Mouse (Mus musculus): ENCODE measurements at regions not wholly inside any gene's neighbourhood (a gene's known extent, or its start where the extent isn't known, plus 50 kb on each side); places are given as distances from the start of the nearest gene placed in this dataset.
A peak's percentile ranks its signal among the peaks of the same experiment; 100 is the strongest.

DNA sequence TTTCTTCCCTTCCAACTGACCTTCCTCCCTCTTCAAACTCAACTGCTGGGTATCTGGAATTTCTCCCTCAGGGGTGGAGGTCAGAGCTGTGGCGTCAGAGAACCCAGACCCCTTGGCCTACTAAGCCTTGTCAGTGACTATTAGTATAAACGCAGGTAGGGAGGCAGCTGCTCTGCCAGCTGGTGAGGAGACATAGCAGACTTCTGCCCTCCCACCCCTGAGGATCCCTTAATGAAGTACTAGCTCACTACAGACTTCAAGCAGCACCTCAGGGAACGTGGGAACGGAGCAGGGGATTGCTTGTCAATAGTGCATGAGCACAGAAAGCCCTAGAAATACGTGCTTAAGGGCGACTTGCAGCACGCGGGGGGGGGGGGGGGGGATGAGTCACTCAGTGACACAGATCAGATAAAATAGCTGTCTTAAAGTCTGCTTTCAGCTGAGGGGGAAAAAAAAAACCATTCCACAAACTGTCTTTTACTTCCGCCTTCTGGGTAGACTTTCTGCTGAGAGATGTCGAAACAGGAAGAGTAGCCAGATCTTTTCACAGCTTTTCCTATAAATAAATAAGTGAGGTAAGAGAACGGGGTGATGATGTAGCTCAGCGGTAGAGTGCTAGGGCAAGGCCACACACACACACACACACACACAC, 144.1 kb downstream of the Basp1 start:
- no peak overlapping the region for H3K4me3 ChIP-seq (ENCODE audit: low read depth, low read length)
- H3K9me3 ChIP-seq (replicated peaks; ENCODE audit: control insufficient read depth, low read length, poor library complexity, severe bottlenecking) = no peaks in the 10 kb centered on the region
- 51% methylated on average over 10 of the region's 12 CpGs for WGBS
- H3K9ac ChIP-seq (ENCODE audit: low read depth, low read length) = no peak overlapping the region
- no peak for ATAC-seq
- peaks cover 2% of the 10 kb centered on the region; the same call in 1 of the 2 replicates for H3K4me1 ChIP-seq (ENCODE audit: control insufficient read depth, insufficient read depth, low read length)
- no peaks in the 10 kb centered on the region for H3K27me3 ChIP-seq (ENCODE audit: control insufficient read depth, insufficient read depth, low read depth, low read length)
- no peak overlapping the region for H3K27ac ChIP-seq (ENCODE audit: low read length)
- no peak overlapping the region for H3K4me2 ChIP-seq (ENCODE audit: low read length)
- no peaks in the 10 kb centered on the region for H3K36me3 ChIP-seq (ENCODE audit: control insufficient read depth, insufficient read depth, low read length)

DNA sequence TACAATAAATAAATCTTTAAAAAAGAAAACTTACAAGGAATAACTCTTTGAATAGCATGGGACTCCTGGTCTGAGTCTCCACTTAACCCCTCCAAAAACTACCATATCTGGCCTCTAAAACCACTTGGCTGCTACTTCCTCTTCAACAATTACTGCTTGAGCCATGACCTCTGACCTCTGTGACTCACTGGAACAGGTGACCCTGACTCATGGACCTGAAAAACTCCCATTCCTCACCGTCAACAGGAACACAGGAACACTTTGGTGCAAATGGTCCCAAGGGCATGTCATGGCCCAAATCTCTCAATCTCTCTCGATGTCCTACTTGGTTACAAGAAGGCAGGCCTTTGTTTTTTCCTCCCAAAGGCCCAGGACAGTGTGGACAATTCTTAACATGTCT, 145.1 kb downstream of the Basp1 start:
- ATAC-seq = no peak
- Histone ChIP-seq H3K4me3 (ENCODE audit: low read depth, low read length) (no peak overlapping the region), H3K4me2 (ENCODE audit: low read length) (no peak overlapping the region), H3K4me1 (ENCODE audit: control insufficient read depth, insufficient read depth, low read length) (peaks cover 2% of the 10 kb centered on the region; the same call in 1 of the 2 replicates), H3K36me3 (ENCODE audit: control insufficient read depth, insufficient read depth, low read length) (no peaks in the 10 kb centered on the region), H3K9me3 (replicated peaks; ENCODE audit: control insufficient read depth, low read length, poor library complexity, severe bottlenecking) (no peaks in the 10 kb centered on the region), H3K9ac (ENCODE audit: low read depth, low read length) (no peak overlapping the region), H3K27me3 (ENCODE audit: control insufficient read depth, insufficient read depth, low read depth, low read length) (no peaks in the 10 kb centered on the region), H3K27ac (ENCODE audit: low read length) (no peak overlapping the region)
- 88% methylated on average over 2 of the region's 2 CpGs for WGBS

DNA sequence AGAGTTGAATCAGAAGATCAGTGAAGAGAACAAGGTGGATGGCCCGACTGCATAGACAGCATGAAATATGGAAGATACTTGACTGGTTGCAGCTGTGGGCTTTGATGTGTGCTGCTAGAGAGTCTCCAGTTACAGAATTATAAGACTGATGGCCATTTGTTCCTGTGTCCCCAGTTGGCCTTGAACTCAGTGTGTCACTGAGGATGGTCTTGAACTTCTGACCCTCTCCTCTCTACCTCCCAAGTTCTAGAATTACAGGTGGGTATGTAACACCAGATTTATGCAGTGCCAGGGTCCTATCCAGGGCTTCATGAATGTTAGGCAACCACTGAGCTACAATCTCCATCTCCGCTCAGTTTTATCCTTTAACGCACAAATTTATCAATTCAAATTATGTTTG, 146.1 kb downstream of the Basp1 start:
- H3K9ac ChIP-seq (ENCODE audit: low read depth, low read length) = no peak overlapping the region
- no peak for ATAC-seq
- peaks cover 2% of the 10 kb centered on the region; the same call in 1 of the 2 replicates for H3K4me1 ChIP-seq (ENCODE audit: control insufficient read depth, insufficient read depth, low read length)
- H3K27me3 ChIP-seq (ENCODE audit: control insufficient read depth, insufficient read depth, low read depth, low read length) = no peaks in the 10 kb centered on the region
- no peak overlapping the region for H3K4me3 ChIP-seq (ENCODE audit: low read depth, low read length)
- 95% methylated on average over 3 of the region's 3 CpGs for WGBS
- H3K9me3 ChIP-seq (replicated peaks; ENCODE audit: control insufficient read depth, low read length, poor library complexity, severe bottlenecking) = no peaks in the 10 kb centered on the region
- H3K36me3 ChIP-seq (ENCODE audit: control insufficient read depth, insufficient read depth, low read length) = no peaks in the 10 kb centered on the region
- H3K4me2 ChIP-seq (ENCODE audit: low read length) = no peak overlapping the region
- no peak overlapping the region for H3K27ac ChIP-seq (ENCODE audit: low read length)

DNA sequence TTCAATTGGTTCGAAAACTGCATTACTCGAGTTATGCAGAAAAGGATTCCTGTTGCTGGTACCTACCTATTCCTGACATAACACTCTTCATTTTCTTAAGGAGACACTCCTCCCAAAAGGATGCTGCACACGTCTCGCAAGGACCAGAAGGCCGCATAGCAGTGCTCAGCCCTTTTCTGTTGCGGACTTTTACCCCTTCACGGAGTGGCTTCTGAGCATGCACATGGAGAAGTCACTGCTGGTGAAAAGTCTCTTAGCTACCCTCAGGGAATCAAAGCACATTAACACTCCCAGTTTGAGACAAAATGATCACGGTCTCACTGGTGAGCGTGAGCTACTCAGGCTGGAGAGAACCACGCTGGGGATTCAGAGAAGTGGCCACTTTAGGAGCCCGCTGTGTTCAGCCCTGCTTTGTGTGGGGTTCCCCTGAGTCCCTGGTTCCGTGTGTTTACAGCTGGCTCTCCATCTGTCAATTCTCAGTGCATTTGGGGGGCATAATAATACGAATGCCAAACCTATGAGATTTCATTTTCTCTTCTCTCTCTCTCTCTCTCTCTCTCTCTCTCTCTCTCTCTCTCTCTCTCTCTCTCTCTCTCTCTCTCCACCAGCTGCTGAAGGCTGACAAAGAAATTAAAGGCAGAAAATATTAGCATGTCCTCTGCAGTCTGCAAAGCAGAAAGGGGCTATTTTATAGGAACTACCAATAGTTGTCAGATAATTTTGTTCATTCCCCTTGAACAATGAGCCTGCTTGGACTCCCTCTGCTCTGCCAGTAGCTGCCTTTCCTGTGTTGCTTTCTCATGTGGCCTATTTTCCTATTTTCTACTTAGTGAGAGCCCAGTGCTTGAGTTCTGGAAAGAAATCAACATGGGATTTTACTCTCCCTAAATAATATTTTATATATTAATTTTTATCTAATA, 160.7 kb downstream of the Basp1 start:
- Histone ChIP-seq H3K4me2 (ENCODE audit: low read length) (0 out of 2 replicates have a peak overlapping the region, but pooled peaks have one; percentile 2), H3K9me3 (replicated peaks; ENCODE audit: control insufficient read depth, low read length, poor library complexity, severe bottlenecking) (no peaks in the 10 kb centered on the region), H3K4me3 (ENCODE audit: low read depth, low read length) (no peak overlapping the region), H3K4me1 (ENCODE audit: control insufficient read depth, insufficient read depth, low read length) (no peaks in the 10 kb centered on the region), H3K27ac (ENCODE audit: low read length) (no peak overlapping the region), H3K9ac (ENCODE audit: low read depth, low read length) (no peak overlapping the region), H3K36me3 (ENCODE audit: control insufficient read depth, insufficient read depth, low read length) (no peaks in the 10 kb centered on the region), H3K27me3 (ENCODE audit: control insufficient read depth, insufficient read depth, low read depth, low read length) (no peaks in the 10 kb centered on the region)
- 43% methylated on average over 13 of the region's 13 CpGs for WGBS
- peak; percentile 70 for ATAC-seq

DNA sequence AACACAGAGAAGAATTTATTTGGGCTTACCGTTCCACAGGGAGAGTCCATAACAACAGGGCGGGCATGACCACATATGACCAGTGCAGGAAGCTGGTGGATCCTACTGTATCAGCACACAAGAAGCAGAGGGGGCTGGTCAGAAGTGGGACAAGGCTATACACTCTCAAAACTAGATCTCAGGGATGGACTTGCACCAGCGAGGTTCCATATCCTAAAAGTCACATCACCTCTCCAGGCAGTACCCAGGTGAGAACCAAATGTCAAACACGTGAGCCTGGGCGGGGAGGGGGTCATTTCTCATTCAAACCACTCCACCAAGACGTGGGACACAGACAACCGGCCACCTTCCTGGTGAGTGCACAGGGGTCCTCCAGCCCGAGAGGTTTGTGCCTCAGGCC, 167.9 kb downstream of the Basp1 start:
- no peaks in the 10 kb centered on the region for H3K27me3 ChIP-seq (ENCODE audit: control insufficient read depth, insufficient read depth, low read depth, low read length)
- ATAC-seq = no peak
- H3K27ac ChIP-seq (ENCODE audit: low read length) = no peak overlapping the region
- no peaks in the 10 kb centered on the region for H3K4me1 ChIP-seq (ENCODE audit: control insufficient read depth, insufficient read depth, low read length)
- H3K9ac ChIP-seq (ENCODE audit: low read depth, low read length) = no peak overlapping the region
- no peaks in the 10 kb centered on the region for H3K36me3 ChIP-seq (ENCODE audit: control insufficient read depth, insufficient read depth, low read length)
- no peak overlapping the region for H3K4me3 ChIP-seq (ENCODE audit: low read depth, low read length)
- WGBS = 92% methylated on average over 8 of the region's 8 CpGs
- H3K4me2 ChIP-seq (ENCODE audit: low read length) = no peak overlapping the region
- H3K9me3 ChIP-seq (replicated peaks; ENCODE audit: control insufficient read depth, low read length, poor library complexity, severe bottlenecking) = no peaks in the 10 kb centered on the region

DNA sequence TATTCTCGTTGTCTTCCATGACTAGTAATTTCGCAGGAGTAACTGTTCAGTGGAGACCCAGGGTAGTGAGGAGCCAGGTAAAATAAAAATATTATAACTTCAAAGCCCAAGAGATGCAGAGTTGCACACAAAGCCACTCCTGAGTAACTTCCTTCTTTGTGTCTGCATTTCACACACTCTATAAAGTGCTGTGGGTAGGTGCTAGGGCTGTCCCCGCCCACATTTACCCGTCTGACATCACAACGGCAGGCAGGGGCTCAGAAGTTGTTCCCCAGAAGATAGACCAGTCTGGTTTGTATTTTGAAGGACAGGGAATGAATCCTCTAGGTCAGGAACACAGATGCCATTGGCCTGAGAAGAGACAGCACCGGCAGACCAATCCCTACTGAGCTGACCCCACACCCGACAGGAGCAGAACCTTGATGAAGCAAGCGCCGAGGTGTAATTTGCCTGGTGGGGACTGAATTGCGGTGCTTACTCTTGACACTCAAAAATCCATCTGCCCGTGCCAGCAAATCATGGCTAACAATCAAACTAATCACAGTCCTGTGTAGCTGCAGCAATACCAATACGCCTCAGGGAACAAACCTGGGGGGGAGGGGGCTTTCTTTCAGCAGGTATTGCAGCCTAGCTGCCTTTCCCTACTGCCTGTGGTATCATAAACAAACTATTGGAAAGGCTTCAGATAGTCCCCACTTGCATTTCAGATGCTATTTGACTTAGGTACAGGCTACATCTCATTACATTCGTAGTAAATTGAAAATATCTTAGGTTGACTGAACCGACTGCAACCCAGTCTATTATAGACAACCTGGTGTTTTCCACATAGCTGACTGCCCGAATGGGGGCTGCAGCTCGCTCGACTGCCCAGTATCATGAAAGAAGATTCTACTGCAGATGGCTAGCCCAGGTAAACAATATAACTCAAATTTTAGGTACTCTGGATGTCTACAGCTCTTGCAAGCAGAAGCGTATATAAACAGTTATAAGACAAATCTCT, 175.6 kb downstream of the Basp1 start:
- 76% methylated on average over 18 of the region's 18 CpGs for WGBS

DNA sequence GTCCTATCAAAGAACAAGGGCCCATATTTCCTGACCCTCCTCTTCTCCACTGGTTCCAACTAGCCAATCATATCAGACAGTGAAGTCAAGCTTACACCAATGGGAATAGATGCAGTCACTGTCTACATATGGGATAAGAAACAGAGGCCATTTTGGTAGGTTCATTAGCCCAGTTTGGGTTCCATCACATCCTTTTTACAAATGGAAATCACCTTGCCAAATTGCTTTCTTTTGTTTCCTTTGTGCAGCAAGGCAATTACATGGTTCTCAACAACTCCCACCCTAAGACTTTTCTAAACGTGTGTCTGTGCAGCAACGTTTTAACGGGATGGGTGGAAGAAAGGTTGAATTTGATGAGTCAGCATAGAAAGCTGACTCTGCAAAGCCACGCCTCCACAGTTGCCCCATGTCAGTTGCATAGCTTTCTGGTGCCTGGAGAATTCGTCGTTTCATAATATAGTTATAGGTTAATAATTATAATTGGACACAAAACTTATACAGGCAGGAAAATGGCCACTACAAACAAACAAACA, 177.3 kb downstream of the Basp1 start:
- Histone ChIP-seq H3K9ac (ENCODE audit: low read depth, low read length) (no peak overlapping the region), H3K36me3 (ENCODE audit: control insufficient read depth, insufficient read depth, low read length) (no peaks in the 10 kb centered on the region), H3K9me3 (replicated peaks; ENCODE audit: control insufficient read depth, low read length, poor library complexity, severe bottlenecking) (no peaks in the 10 kb centered on the region), H3K4me1 (ENCODE audit: control insufficient read depth, insufficient read depth, low read length) (no peaks in the 10 kb centered on the region), H3K27ac (ENCODE audit: low read length) (no peak overlapping the region), H3K4me3 (ENCODE audit: low read depth, low read length) (no peak overlapping the region), H3K27me3 (ENCODE audit: control insufficient read depth, insufficient read depth, low read depth, low read length) (no peaks in the 10 kb centered on the region), H3K4me2 (ENCODE audit: low read length) (no peak overlapping the region)
- ATAC-seq = no peak
- 78% methylated on average over 6 of the region's 6 CpGs for WGBS

More for the DNA sequence above, 175.6 kb downstream of the Basp1 start:
- peak; percentile 42; the same call in 1 of the 2 replicates for ATAC-seq
- H3K4me1 ChIP-seq (ENCODE audit: control insufficient read depth, insufficient read depth, low read length) = no peaks in the 10 kb centered on the region
- H3K9me3 ChIP-seq (replicated peaks; ENCODE audit: control insufficient read depth, low read length, poor library complexity, severe bottlenecking) = no peaks in the 10 kb centered on the region
- no peak overlapping the region for H3K4me3 ChIP-seq (ENCODE audit: low read depth, low read length)
- no peaks in the 10 kb centered on the region for H3K27me3 ChIP-seq (ENCODE audit: control insufficient read depth, insufficient read depth, low read depth, low read length)
- H3K36me3 ChIP-seq (ENCODE audit: control insufficient read depth, insufficient read depth, low read length) = no peaks in the 10 kb centered on the region
- H3K27ac ChIP-seq (ENCODE audit: low read length) = no peak overlapping the region
- no peak overlapping the region for H3K9ac ChIP-seq (ENCODE audit: low read depth, low read length)
- no peak overlapping the region for H3K4me2 ChIP-seq (ENCODE audit: low read length)

DNA sequence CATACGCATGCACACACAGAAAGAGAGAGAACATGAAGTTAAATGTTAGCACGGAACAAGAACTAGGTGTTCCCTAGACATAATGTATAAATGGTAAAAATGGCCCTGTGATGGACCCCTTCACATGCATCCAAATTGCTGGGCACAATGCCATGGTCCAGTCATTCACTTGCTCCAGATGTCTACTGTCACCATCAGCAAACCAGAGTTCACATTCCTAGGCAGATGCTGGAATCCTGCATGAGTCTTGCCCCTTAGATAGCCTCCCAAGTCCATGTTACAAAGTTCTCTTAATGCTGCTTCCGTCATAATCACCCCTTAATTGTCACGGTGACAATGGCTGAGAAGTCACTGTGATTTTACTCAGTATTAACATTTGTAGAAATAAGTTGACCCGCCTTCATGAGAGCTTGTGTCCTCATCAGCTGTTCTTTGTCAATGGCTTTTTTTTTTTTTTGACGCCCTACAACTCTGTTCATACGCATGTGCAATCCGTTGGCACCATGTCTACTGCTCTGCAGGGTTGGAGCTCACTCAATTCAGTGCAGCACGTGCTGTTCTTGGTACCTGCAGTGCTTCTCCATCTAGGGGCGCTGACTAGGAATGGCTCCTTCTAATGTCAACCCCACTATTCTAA, 179.4 kb downstream of the Basp1 start:
- H3K36me3 ChIP-seq (ENCODE audit: control insufficient read depth, insufficient read depth, low read length) = no peaks in the 10 kb centered on the region
- H3K4me1 ChIP-seq (ENCODE audit: control insufficient read depth, insufficient read depth, low read length) = no peaks in the 10 kb centered on the region
- no peak for ATAC-seq
- no peak overlapping the region for H3K27ac ChIP-seq (ENCODE audit: low read length)
- H3K4me3 ChIP-seq (ENCODE audit: low read depth, low read length) = no peak overlapping the region
- H3K27me3 ChIP-seq (ENCODE audit: control insufficient read depth, insufficient read depth, low read depth, low read length) = no peaks in the 10 kb centered on the region
- H3K9me3 ChIP-seq (replicated peaks; ENCODE audit: control insufficient read depth, low read length, poor library complexity, severe bottlenecking) = no peaks in the 10 kb centered on the region
- 91% methylated on average over 10 of the region's 10 CpGs for WGBS
- no peak overlapping the region for H3K4me2 ChIP-seq (ENCODE audit: low read length)
- no peak overlapping the region for H3K9ac ChIP-seq (ENCODE audit: low read depth, low read length)
